Mouse (Mus musculus) kidney, embryonic 14.5 days (tissue): ENCODE data around the gene Lax1. TPM values are rescaled to one million over a fixed set of nuclear protein-coding genes. Genes with fewer than 3 reads are reported as not detected.

ENCODE experiments used
- ATAC-seq: fragments of 200-750 bp; cut with Nextera tagmentation; 2 replicates; pipeline ENCODE4 v1.8.0; 2017; ENCODE audit warnings: moderate number of reproducible peaks, mild to moderate bottlenecking, moderate TSS enrichment, moderate library complexity; ENCODE audit not compliant: low FRiP score, low TSS enrichment
- H3K27ac ChIP-seq: fragments of 300-500 bp; sonication (generic); 2 replicates; pipeline ENCODE4 v1.5.1; 2014; ENCODE audit warnings: low read depth, mild to moderate bottlenecking, low read length, moderate library complexity, mixed read lengths
- H3K27me3 ChIP-seq: fragments of 300-500 bp; sonication (generic); 2 replicates; pipeline ENCODE4 v1.6.1; 2014; ENCODE audit warnings: mild to moderate bottlenecking, low read length; ENCODE audit not compliant: control insufficient read depth, insufficient read depth
- H3K36me3 ChIP-seq: fragments of 300-500 bp; sonication (generic); 2 replicates; pipeline ENCODE4 v1.6.1; 2014; ENCODE audit warnings: low read length, mixed read lengths; ENCODE audit not compliant: control insufficient read depth, insufficient read depth
- H3K4me1 ChIP-seq: fragments of 300-500 bp; sonication (generic); 2 replicates; pipeline ENCODE4 v1.6.1; 2014; ENCODE audit warnings: low read length, mixed read lengths; ENCODE audit not compliant: control insufficient read depth, insufficient read depth
- H3K4me2 ChIP-seq: fragments of 300-500 bp; sonication (generic); replicated peaks from 2 replicates; pipeline ENCODE4 v1.6.1; 2014; ENCODE audit warnings: low read depth, mild to moderate bottlenecking, low read length
- H3K4me3 ChIP-seq: fragments of 300-500 bp; sonication (generic); 2 replicates; pipeline ENCODE4 v1.5.1; 2014; ENCODE audit warnings: mild to moderate bottlenecking, low read length
- H3K9ac ChIP-seq: fragments of 300-500 bp; sonication (generic); 2 replicates; pipeline ENCODE4 v1.6.1; 2014; ENCODE audit warnings: low read depth, mild to moderate bottlenecking, low read length, moderate library complexity
- H3K9me3 ChIP-seq: fragments of 300-500 bp; sonication (generic); 2 replicates; pipeline ENCODE4 v1.6.1; 2016; ENCODE audit warnings: low read length; ENCODE audit not compliant: control insufficient read depth
- WGBS: fragments of 180-500 bp; shearing (Covaris S2); extraction: QIAGEN DNeasy Blood & Tissue Kit; methylation state at CpG from one replicate; pipeline ENCODE4 v1.1.7; 2014; 5-methylcytosine and 5-hydroxymethylcytosine counted together
- polyA plus RNA-seq: library from polyadenylated mRNA; unstranded; fragments of >200 nt; fragmentation: Nextera tagmentation; extraction: Ambion mirVana; gene quantifications from 2 replicates; pipeline ENCODE4 v1.2.1, GENCODE M21; 2014

The Lax1 gene
- polyA plus RNA-seq = 0.34 and 0.73 TPM in 2 replicates

DNA sequence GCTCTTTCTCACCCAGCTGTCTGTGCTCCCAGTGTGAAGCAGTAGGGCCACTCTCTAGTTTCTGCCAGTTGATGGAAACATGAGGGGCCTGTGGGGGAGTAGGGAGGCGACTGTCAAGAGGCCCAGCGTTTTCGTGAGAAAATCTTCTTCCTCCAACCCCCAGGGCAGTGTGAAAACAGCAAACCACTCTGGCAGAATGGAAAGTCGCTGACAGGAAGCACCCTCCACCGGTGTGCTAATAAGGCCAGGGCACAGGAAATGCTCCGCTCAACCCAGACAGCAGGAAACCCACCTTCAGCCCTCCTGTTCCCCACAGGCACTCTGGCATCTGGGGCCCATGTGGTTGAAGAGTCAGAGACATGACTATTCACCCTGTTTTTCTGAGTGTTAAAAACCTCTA lies at the start of gene Lax1:
Gene Lax1, minus strand, starts transcription at position 212 of the 400 bp plus-strand sequence.
- H3K27me3 ChIP-seq = no peaks in the 10 kb centered on the region
- H3K36me3 ChIP-seq = no peaks in the 10 kb centered on the region
- no peak within 1 kb of the TSS for H3K9ac ChIP-seq
- no peaks in the 10 kb centered on the region for H3K9me3 ChIP-seq
- H3K27ac ChIP-seq = no peak within 1 kb of the TSS
- peaks cover 12% of the 10 kb centered on the region for H3K4me1 ChIP-seq
- 12% methylated on average over 6 of the region's 6 CpGs for WGBS
- ATAC-seq = no peak
- H3K4me3 ChIP-seq = no peak within 1 kb of the TSS
- H3K4me2 ChIP-seq = no peak within 1 kb of the TSS

GRCm38 (mm10) chr1:133736664-133737063 lies 46.8 kb upstream of the Lax1 start:
- Histone ChIP-seq H3K9me3 (no peaks in the 10 kb centered on the region), H3K4me2 (no peak overlapping the region), H3K4me3 (no peak overlapping the region), H3K27me3 (peaks cover 5% of the 10 kb centered on the region; the same call in 1 of the 2 replicates), H3K36me3 (0 out of 2 replicates have a peak, but pooled peaks cover 2% of the 10 kb centered on the region), H3K9ac (no peak overlapping the region), H3K4me1 (peaks cover 11% of the 10 kb centered on the region; the same call in 1 of the 2 replicates), H3K27ac (no peak overlapping the region)
- ATAC-seq = peak; percentile 3; the same call in 1 of the 2 replicates
- 61% methylated on average over 7 of the region's 7 CpGs for WGBS

DNA sequence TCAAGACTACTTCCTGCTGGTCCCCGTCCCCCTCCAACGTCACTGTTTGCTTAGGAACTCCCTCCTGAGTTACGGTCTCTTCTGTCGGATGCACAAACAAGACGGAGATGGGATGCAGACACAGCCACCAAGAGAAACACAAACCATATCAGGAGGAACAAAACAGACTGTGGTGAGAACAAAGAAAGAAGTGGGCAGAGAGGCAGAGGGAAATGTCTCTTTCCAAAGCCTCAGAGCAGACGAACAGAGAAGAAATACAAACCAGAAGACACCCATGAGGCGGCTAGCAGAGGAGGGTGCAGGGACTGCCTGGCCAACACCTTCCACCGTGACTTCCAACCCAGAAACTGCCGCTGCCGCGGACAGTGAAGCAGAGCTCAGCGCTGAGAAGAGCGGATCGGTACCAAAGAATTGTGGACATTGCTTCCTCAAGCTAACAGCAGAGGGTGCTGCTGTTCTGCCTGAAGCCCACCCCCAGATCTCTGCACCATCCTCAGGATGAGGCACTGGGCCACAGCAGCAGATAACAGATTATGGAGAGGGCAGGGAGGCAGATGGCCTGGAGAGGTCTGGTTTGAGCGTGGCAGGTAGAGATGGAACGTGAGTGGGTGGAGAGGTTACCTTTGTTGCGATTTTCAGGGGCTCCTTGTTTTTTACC lies 46.2 kb upstream of the Lax1 start:
- H3K27ac ChIP-seq = no peak overlapping the region
- H3K9me3 ChIP-seq = no peaks in the 10 kb centered on the region
- 0 out of 2 replicates have a peak, but pooled peaks cover 10% of the 10 kb centered on the region for H3K4me1 ChIP-seq
- 7% methylated on average over 17 of the region's 17 CpGs for WGBS
- H3K4me2 ChIP-seq = peak overlapping the region; percentile 50
- peak overlapping the region; percentile 64 for H3K9ac ChIP-seq
- H3K36me3 ChIP-seq = 0 out of 2 replicates have a peak, but pooled peaks cover 2% of the 10 kb centered on the region
- peak overlapping the region; percentile 29 for H3K4me3 ChIP-seq
- peak; percentile 76 for ATAC-seq
- H3K27me3 ChIP-seq = peaks cover 5% of the 10 kb centered on the region; the same call in 1 of the 2 replicates

DNA sequence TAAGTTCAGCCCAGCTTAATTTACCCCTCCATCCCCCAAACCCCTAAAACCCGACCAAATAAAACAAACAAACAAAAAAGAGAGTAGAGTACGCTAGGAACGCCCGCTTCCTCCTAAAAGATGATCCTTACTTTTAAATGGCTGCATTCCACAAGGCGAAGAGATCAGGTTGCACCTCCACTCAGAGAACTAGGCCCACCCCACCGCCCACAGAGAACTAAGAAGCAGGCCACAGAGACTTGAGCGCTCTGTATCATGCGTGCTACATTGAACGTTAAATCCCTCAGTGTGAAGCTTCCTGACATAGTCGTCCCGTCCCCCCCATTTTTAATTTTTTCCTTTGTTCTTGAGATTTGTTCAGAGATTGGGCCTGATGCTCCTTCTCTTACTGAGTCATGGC lies 42.9 kb upstream of the Lax1 start:
- 24% methylated on average over 11 of the region's 11 CpGs for WGBS
- no peaks in the 10 kb centered on the region for H3K9me3 ChIP-seq
- H3K4me3 ChIP-seq = no peak overlapping the region
- H3K27ac ChIP-seq = no peak overlapping the region
- H3K9ac ChIP-seq = no peak overlapping the region
- peaks cover 5% of the 10 kb centered on the region; the same call in 1 of the 2 replicates for H3K27me3 ChIP-seq
- H3K4me2 ChIP-seq = no peak overlapping the region
- peaks cover 8% of the 10 kb centered on the region; the same call in 1 of the 2 replicates for H3K36me3 ChIP-seq
- 0 out of 2 replicates have a peak, but pooled peaks cover 10% of the 10 kb centered on the region for H3K4me1 ChIP-seq
- ATAC-seq = no peak

DNA sequence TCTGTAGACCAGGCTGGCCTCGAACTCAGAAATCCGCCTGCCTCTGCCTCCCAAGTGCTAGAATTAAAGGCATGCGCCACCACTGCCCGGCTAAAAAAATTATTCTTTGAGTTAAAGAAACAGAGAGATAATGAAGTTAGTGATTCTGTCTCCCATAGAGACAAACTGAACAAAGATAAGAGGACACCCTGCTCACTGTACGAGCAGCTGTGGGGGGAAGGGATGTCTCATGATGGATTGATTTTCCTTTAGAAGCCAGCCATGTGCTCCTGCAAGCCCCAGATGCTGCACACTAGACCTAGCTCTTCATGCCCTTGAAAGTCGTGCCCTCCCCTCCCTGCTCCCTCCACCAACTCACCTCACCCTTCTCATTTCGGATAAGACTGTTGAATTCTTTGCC lies 38.4 kb upstream of the Lax1 start:
- Histone ChIP-seq H3K9me3 (no peaks in the 10 kb centered on the region), H3K36me3 (peaks cover 6% of the 10 kb centered on the region; the same call in 1 of the 2 replicates), H3K4me3 (no peak overlapping the region), H3K27me3 (no peaks in the 10 kb centered on the region), H3K9ac (no peak overlapping the region), H3K4me2 (no peak overlapping the region), H3K27ac (no peak overlapping the region), H3K4me1 (0 out of 2 replicates have a peak, but pooled peaks cover 8% of the 10 kb centered on the region)
- ATAC-seq = no peak
- WGBS = 85% methylated on average over 7 of the region's 7 CpGs

GRCm38 (mm10) chr1:133720342-133720741 lies 30.4 kb upstream of the Lax1 start:
- Histone ChIP-seq H3K4me3 (no peak overlapping the region), H3K9ac (no peak overlapping the region), H3K27ac (no peak overlapping the region), H3K27me3 (no peaks in the 10 kb centered on the region), H3K9me3 (no peaks in the 10 kb centered on the region), H3K4me2 (no peak overlapping the region), H3K4me1 (0 out of 2 replicates have a peak, but pooled peaks cover 2% of the 10 kb centered on the region), H3K36me3 (no peaks in the 10 kb centered on the region; the same call in 1 of the 2 replicates)
- WGBS = 90% methylated on average over 7 of the region's 7 CpGs
- no peak for ATAC-seq

DNA sequence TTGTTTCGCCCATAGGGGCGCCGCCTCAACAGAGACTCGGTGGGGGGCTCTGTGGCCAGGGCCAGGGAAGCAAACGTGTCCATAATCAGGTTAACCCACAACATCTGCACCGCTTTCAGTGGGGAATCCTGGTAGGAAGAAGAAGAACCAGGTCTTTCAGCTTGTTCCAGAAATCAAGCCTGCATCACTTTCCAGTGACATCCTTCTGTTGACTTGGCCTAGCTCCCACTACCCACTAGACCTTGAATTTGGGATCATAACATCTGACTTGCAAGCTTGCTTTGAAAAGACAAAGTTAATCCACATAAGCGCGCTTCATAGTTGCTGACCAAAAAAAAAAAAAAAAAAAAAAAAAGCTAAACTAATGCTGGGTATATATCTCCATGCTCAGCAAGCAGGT lies 28.9 kb upstream of the Lax1 start:
- Histone ChIP-seq H3K4me1 (0 out of 2 replicates have a peak, but pooled peaks cover 5% of the 10 kb centered on the region), H3K4me2 (no peak overlapping the region), H3K9ac (no peak overlapping the region), H3K36me3 (no peaks in the 10 kb centered on the region), H3K9me3 (no peaks in the 10 kb centered on the region), H3K4me3 (no peak overlapping the region), H3K27me3 (no peaks in the 10 kb centered on the region), H3K27ac (no peak overlapping the region)
- ATAC-seq = no peak
- 98% methylated on average over 8 of the region's 8 CpGs for WGBS

DNA sequence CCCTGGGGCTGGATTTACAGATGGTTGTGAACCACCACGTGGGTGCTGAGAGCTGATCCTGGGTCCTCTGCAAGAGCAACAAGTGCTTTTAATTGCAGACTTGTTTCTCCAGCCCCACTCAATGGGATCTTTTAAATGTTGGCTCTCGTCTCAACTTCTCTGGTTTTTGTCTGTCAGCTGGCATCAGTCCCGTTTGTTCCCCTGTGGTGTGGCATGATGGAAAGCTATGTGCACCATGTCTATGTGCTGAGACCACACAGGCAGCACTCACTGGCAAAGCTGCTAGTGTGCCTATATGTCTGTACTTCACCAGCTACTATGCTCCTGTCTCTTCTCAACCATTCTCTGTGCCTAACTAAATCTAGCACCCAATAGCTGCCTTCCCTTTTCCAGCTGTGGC lies 28.4 kb upstream of the Lax1 start:
- peaks cover 6% of the 10 kb centered on the region; the same call in 1 of the 2 replicates for H3K4me1 ChIP-seq
- no peaks in the 10 kb centered on the region for H3K36me3 ChIP-seq
- H3K4me2 ChIP-seq = no peak overlapping the region
- no peak overlapping the region for H3K4me3 ChIP-seq
- no peaks in the 10 kb centered on the region for H3K9me3 ChIP-seq
- 84% methylated on average over 3 of the region's 3 CpGs for WGBS
- no peak for ATAC-seq
- H3K27ac ChIP-seq = no peak overlapping the region
- H3K27me3 ChIP-seq = no peaks in the 10 kb centered on the region
- no peak overlapping the region for H3K9ac ChIP-seq

GRCm38 (mm10) chr1:133716464-133716863 lies 26.6 kb upstream of the Lax1 start:
- 26% methylated on average over 7 of the region's 7 CpGs for WGBS
- no peak for ATAC-seq

More at GRCm38 (mm10) chr1:133716464-133716863, 26.6 kb upstream of the Lax1 start:
- Histone ChIP-seq H3K4me3 (no peak overlapping the region), H3K9me3 (no peaks in the 10 kb centered on the region), H3K27ac (no peak overlapping the region), H3K4me1 (peaks cover 21% of the 10 kb centered on the region), H3K4me2 (no peak overlapping the region), H3K9ac (no peak overlapping the region), H3K27me3 (no peaks in the 10 kb centered on the region), H3K36me3 (no peaks in the 10 kb centered on the region)
